Mouse (Mus musculus): ENCODE results near the gene Ocm. TPM values are rescaled to one million over a fixed set of nuclear protein-coding genes. Genes with fewer than 3 reads are reported as not detected.

Gene Ocm
- polyA plus RNA-seq, 1 experiment from 2014 or later = 0.72 TPM

GRCm38 (mm10) chr5:143993849-143994248, 32.6 kb downstream of the Ocm start:
- no peak for DNase-seq (ENCODE audit: low spot score)

GRCm38 (mm10) chr5:143993260-143993659, 33.2 kb downstream of the Ocm start:
- no peak for TF ChIP-seq EP300 (IDR thresholded peaks at IDR 0.05)
- TF ChIP-seq CTCF (IDR thresholded peaks at IDR 0.05) = no peak
- peak overlapping the region; percentile 86 for H3K27ac ChIP-seq (ENCODE audit: low read length)

More at GRCm38 (mm10) chr5:143993849-143994248, 32.6 kb downstream of the Ocm start:
- no peak overlapping the region for H3K4me2 ChIP-seq (replicated peaks; ENCODE audit: low read depth, low read length)
- H3K27ac ChIP-seq (ENCODE audit: low read length) = peak overlapping the region; percentile 86
- H3K36me3 ChIP-seq (ENCODE audit: insufficient read depth, low read length) = peaks cover 30% of the 10 kb centered on the region
- no peak for ATAC-seq
- H3K4me3 ChIP-seq (ENCODE audit: low read depth, low read length) = no peak overlapping the region
- H3K4me1 ChIP-seq (ENCODE audit: insufficient read depth, low read depth, low read length) = no peaks in the 10 kb centered on the region; the same call in 1 of the 2 replicates
- WGBS = 80% methylated on average over 5 of the region's 5 CpGs
- H3K9ac ChIP-seq (replicated peaks; ENCODE audit: low read depth) = no peak overlapping the region
- no peaks in the 10 kb centered on the region for H3K9me3 ChIP-seq (ENCODE audit: low read length)
- H3K27me3 ChIP-seq (replicated peaks; ENCODE audit: insufficient read depth, low read length) = no peaks in the 10 kb centered on the region
- TF ChIP-seq CTCF (IDR thresholded peaks at IDR 0.05) (no peak), EP300 (IDR thresholded peaks at IDR 0.05) (no peak)

GRCm38 (mm10) chr5:143992661-143993060, 33.8 kb downstream of the Ocm start:
- Histone ChIP-seq H3K4me2 (replicated peaks; ENCODE audit: low read depth, low read length) (peak overlapping the region; percentile 44; the same call in 1 of the 2 replicates), H3K4me1 (ENCODE audit: insufficient read depth, low read depth, low read length) (no peaks in the 10 kb centered on the region; the same call in 1 of the 2 replicates), H3K9ac (replicated peaks; ENCODE audit: low read depth) (no peak overlapping the region), H3K9me3 (ENCODE audit: low read length) (no peaks in the 10 kb centered on the region), H3K27me3 (replicated peaks; ENCODE audit: insufficient read depth, low read length) (no peaks in the 10 kb centered on the region), H3K4me3 (ENCODE audit: low read depth, low read length) (peak overlapping the region; percentile 32; the same call in 1 of the 2 replicates), H3K27ac (ENCODE audit: low read length) (peak overlapping the region; percentile 86), H3K36me3 (ENCODE audit: insufficient read depth, low read length) (peaks cover 34% of the 10 kb centered on the region)
- WGBS = 38% methylated on average over 10 of the region's 10 CpGs
- ATAC-seq (peak; percentile 95), DNase-seq (ENCODE audit: low spot score) (peak; percentile 94)
- TF ChIP-seq CTCF (IDR thresholded peaks at IDR 0.05) (no peak), EP300 (IDR thresholded peaks at IDR 0.05) (peak; percentile 84)

More at GRCm38 (mm10) chr5:143993260-143993659, 33.2 kb downstream of the Ocm start:
- WGBS = 65% methylated on average over 8 of the region's 8 CpGs
- Histone ChIP-seq H3K36me3 (ENCODE audit: insufficient read depth, low read length) (peaks cover 34% of the 10 kb centered on the region), H3K4me3 (ENCODE audit: low read depth, low read length) (no peak overlapping the region), H3K9ac (replicated peaks; ENCODE audit: low read depth) (no peak overlapping the region), H3K4me2 (replicated peaks; ENCODE audit: low read depth, low read length) (no peak overlapping the region), H3K9me3 (ENCODE audit: low read length) (no peaks in the 10 kb centered on the region), H3K27me3 (replicated peaks; ENCODE audit: insufficient read depth, low read length) (no peaks in the 10 kb centered on the region), H3K4me1 (ENCODE audit: insufficient read depth, low read depth, low read length) (no peaks in the 10 kb centered on the region; the same call in 1 of the 2 replicates)
- DNase-seq (ENCODE audit: low spot score) (peak; percentile 63), ATAC-seq (peak; percentile 68)

GRCm38 (mm10) chr5:143990086-143990485, 36.4 kb downstream of the Ocm start:
- Histone ChIP-seq H3K4me3 (ENCODE audit: low read depth, low read length) (no peak overlapping the region), H3K9me3 (ENCODE audit: low read length) (no peaks in the 10 kb centered on the region), H3K4me2 (replicated peaks; ENCODE audit: low read depth, low read length) (no peak overlapping the region), H3K4me1 (ENCODE audit: insufficient read depth, low read depth, low read length) (no peaks in the 10 kb centered on the region; the same call in 1 of the 2 replicates), H3K27me3 (replicated peaks; ENCODE audit: insufficient read depth, low read length) (no peaks in the 10 kb centered on the region), H3K36me3 (ENCODE audit: insufficient read depth, low read length) (peaks cover 29% of the 10 kb centered on the region), H3K27ac (ENCODE audit: low read length) (no peak overlapping the region), H3K9ac (replicated peaks; ENCODE audit: low read depth) (no peak overlapping the region)
- ATAC-seq (no peak), DNase-seq (ENCODE audit: low spot score) (peak; percentile 55)
- TF ChIP-seq CTCF (IDR thresholded peaks at IDR 0.05) (no peak), EP300 (IDR thresholded peaks at IDR 0.05) (no peak)
- 48% methylated on average over 11 of the region's 11 CpGs for WGBS

- Histone ChIP-seq H3K9me3 (ENCODE audit: low read length) (no peaks in the 10 kb centered on the region), H3K4me3 (ENCODE audit: low read depth, low read length) (no peak overlapping the region), H3K27ac (ENCODE audit: low read length) (no peak overlapping the region), H3K4me2 (replicated peaks; ENCODE audit: low read depth, low read length) (no peak overlapping the region), H3K36me3 (ENCODE audit: insufficient read depth, low read length) (peaks cover 27% of the 10 kb centered on the region), H3K9ac (replicated peaks; ENCODE audit: low read depth) (no peak overlapping the region), H3K27me3 (replicated peaks; ENCODE audit: insufficient read depth, low read length) (no peaks in the 10 kb centered on the region), H3K4me1 (ENCODE audit: insufficient read depth, low read depth, low read length) (no peaks in the 10 kb centered on the region; the same call in 1 of the 2 replicates)
- no peak for TF ChIP-seq EP300 (IDR thresholded peaks at IDR 0.05)
- no peak for TF ChIP-seq CTCF (IDR thresholded peaks at IDR 0.05)
- DNase-seq (ENCODE audit: low spot score) = no peak
- no peak for ATAC-seq
- WGBS = 89% methylated on average over 4 of the region's 4 CpGs
These were observed 37.4 kb downstream of the Ocm start for GRCm38 (mm10) chr5:143989046-143989445.

GRCm38 (mm10) chr5:143987596-143987995, 38.9 kb downstream of the Ocm start:
- no peak for DNase-seq (ENCODE audit: low spot score)
- Histone ChIP-seq H3K27ac (ENCODE audit: low read length) (no peak overlapping the region), H3K9me3 (ENCODE audit: low read length) (no peaks in the 10 kb centered on the region), H3K27me3 (replicated peaks; ENCODE audit: insufficient read depth, low read length) (no peaks in the 10 kb centered on the region), H3K9ac (replicated peaks; ENCODE audit: low read depth) (no peak overlapping the region), H3K4me1 (ENCODE audit: insufficient read depth, low read depth, low read length) (no peaks in the 10 kb centered on the region), H3K4me2 (replicated peaks; ENCODE audit: low read depth, low read length) (no peak overlapping the region), H3K36me3 (ENCODE audit: insufficient read depth, low read length) (peaks cover 31% of the 10 kb centered on the region), H3K4me3 (ENCODE audit: low read depth, low read length) (no peak overlapping the region)
- no peak for ATAC-seq
- no peak for TF ChIP-seq EP300 (IDR thresholded peaks at IDR 0.05)
- TF ChIP-seq CTCF (IDR thresholded peaks at IDR 0.05) = no peak
- 100% methylated on average over 3 of the region's 3 CpGs for WGBS

Data from lung, postnatal 0 days (tissue).